Mouse (Mus musculus) hindbrain, embryonic 15.5 days (tissue): ENCODE data around the gene 4930426L09Rik. TPM values are rescaled to one million over a fixed set of nuclear protein-coding genes. Genes with fewer than 3 reads are reported as not detected.
"Not testable (repeated sequence)": the region's sequence is repeated elsewhere in the genome, so short reads cannot be mapped to it uniquely, and the experiment has no call there.

Source experiments
- ATAC-seq: fragments of 200-750 bp; cut with Nextera tagmentation; 2 replicates; pipeline ENCODE4 v1.8.0; 2017; ENCODE audit warnings: low read depth, moderate number of reproducible peaks, moderate TSS enrichment; ENCODE audit not compliant: low FRiP score
- H3K27ac ChIP-seq: fragments of 300-500 bp; sonication (generic); replicated peaks from 2 replicates; pipeline ENCODE4 v1.5.1; 2015; ENCODE audit warnings: mild to moderate bottlenecking, inconsistent platforms
- H3K27me3 ChIP-seq: fragments of 300-500 bp; sonication (generic); 2 replicates; pipeline ENCODE4 v1.6.1; 2015; ENCODE audit warnings: control low read depth, inconsistent platforms
- H3K36me3 ChIP-seq: fragments of 300-500 bp; sonication (generic); 2 replicates; pipeline ENCODE4 v1.6.1; 2015; ENCODE audit warnings: control low read depth, inconsistent platforms
- H3K4me1 ChIP-seq: fragments of 300-500 bp; sonication (generic); replicated peaks from 2 replicates; pipeline ENCODE4 v1.6.1; 2015; ENCODE audit warnings: control low read depth, inconsistent platforms
- H3K4me2 ChIP-seq: fragments of 300-500 bp; sonication (generic); 2 replicates; pipeline ENCODE4 v1.6.1; 2015; ENCODE audit warnings: moderate library complexity, mild to moderate bottlenecking, inconsistent platforms
- H3K4me3 ChIP-seq: fragments of 300-500 bp; sonication (generic); 2 replicates; pipeline ENCODE4 v1.5.1; 2015; ENCODE audit warnings: mild to moderate bottlenecking, inconsistent platforms
- H3K9ac ChIP-seq: fragments of 300-500 bp; sonication (generic); 2 replicates; pipeline ENCODE4 v1.6.1; 2015; ENCODE audit warnings: inconsistent platforms
- H3K9me3 ChIP-seq: fragments of 300-500 bp; sonication (generic); 2 replicates; pipeline ENCODE4 v1.6.1; 2016; ENCODE audit warnings: control low read depth, inconsistent platforms
- WGBS: fragments of 180-500 bp; shearing (Covaris S2); methylation state at CpG from one replicate; pipeline ENCODE4 v1.1.7; 2015; 5-methylcytosine and 5-hydroxymethylcytosine counted together
- polyA plus RNA-seq: library from polyadenylated mRNA; unstranded; fragments of >200 nt; fragmentation: Nextera tagmentation; extraction: Ambion mirVana; gene quantifications from 2 replicates; pipeline ENCODE4 v1.2.1, GENCODE M21; 2015

The 4930426L09Rik gene
- polyA plus RNA-seq, 1 experiment from 2014 or later, result 0.34 TPM

DNA sequence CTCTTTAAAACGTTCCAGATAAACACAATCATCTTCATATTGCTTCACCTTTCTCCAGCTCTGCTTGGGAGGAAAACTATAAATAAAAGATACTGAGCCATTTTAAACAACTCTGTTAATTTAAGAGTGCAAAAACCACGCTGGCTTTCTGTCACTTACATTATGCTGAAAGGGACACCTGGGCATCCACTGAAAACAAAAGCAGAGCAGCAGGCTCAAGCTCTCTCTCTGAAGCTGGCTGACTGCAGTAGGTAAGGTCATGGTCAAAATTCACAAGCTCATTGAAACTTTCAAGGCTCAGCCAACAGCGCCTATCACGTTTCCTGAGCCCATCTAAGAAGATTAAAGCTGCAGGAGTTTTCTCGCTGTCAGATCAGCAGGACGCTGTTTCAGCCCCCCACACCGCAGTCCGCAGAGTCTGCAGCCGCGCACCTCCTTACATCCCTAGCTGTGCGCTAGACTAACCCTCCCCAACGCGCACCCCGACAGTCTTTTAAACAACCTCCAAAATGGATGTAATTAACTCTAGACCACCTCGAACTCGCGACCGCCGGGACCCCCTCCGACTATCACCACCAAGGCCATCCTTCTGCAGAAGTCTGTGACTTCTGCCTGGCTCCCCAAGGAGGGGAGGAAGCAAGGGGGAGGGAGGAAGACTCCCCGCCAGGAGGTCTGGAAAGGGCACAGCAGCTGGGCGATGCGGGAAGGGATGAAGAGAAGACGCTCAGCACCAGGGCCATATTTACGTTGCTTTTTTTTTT lies 1.5 kb upstream of the 4930426L09Rik start:
- WGBS, result 0% methylated on average over 25 of the region's 25 CpGs
- no peaks in the 10 kb centered on the region for H3K27me3 ChIP-seq
- H3K27ac ChIP-seq, result no peak overlapping the region
- H3K9me3 ChIP-seq, result no peaks in the 10 kb centered on the region
- no peak for ATAC-seq
- peaks cover 14% of the 10 kb centered on the region for H3K4me1 ChIP-seq
- H3K4me3 ChIP-seq, result peak overlapping the region; percentile 79
- peak overlapping the region; percentile 97 for H3K4me2 ChIP-seq
- H3K36me3 ChIP-seq, result no peaks in the 10 kb centered on the region
- H3K9ac ChIP-seq, result peak overlapping the region; percentile 57

DNA sequence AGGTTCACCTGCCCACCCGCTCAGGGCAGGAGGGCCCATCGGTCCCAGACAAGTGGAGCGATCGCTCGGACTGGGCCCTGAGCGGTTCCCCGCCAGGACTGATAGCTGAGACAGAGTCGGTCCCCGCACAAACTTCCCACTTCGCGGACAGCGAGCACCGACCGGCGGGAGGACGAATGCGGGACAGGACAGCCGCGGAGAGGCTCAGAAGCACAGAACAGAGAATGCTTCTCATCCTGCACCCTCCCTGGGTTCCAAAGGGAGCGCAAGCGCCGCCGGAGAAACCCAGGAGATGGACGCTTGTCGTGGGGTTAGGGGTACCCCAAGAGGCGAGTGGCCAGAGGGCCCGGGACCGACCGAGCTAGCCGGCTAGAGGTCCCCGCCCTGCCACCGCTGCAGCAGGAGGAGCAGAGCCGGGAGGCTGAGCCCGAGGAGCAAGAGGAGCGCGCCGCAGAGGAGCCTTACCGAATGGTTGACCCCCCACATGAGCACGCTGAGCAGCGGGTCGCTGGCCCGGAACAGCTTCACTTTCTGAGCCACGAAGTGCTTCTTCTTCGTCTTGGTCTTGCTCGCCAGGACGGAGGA lies 664 bp upstream of the 4930426L09Rik start:
- Histone ChIP-seq H3K36me3 (no peaks in the 10 kb centered on the region), H3K27me3 (no peaks in the 10 kb centered on the region), H3K9me3 (no peaks in the 10 kb centered on the region), H3K27ac (peak overlapping the region; percentile 88), H3K4me1 (peaks cover 14% of the 10 kb centered on the region), H3K4me2 (peak overlapping the region; percentile 97), H3K9ac (peak overlapping the region; percentile 57), H3K4me3 (peak overlapping the region; percentile 79)
- under 1% methylated on average over 43 of the region's 46 CpGs for WGBS
- ATAC-seq, result peak; percentile 77

- 92% methylated on average over 2 of the region's 2 CpGs for WGBS
- Histone ChIP-seq H3K9ac (no peak overlapping the region), H3K9me3 (no peaks in the 10 kb centered on the region), H3K36me3 (no peaks in the 10 kb centered on the region), H3K4me3 (no peak overlapping the region), H3K4me1 (peaks cover 14% of the 10 kb centered on the region), H3K4me2 (no peak overlapping the region), H3K27me3 (no peaks in the 10 kb centered on the region), H3K27ac (no peak overlapping the region)
- ATAC-seq, result no peak
These were observed 1.3 kb downstream of the 4930426L09Rik start for GRCm38 (mm10) chr2:18999395-18999794.

DNA sequence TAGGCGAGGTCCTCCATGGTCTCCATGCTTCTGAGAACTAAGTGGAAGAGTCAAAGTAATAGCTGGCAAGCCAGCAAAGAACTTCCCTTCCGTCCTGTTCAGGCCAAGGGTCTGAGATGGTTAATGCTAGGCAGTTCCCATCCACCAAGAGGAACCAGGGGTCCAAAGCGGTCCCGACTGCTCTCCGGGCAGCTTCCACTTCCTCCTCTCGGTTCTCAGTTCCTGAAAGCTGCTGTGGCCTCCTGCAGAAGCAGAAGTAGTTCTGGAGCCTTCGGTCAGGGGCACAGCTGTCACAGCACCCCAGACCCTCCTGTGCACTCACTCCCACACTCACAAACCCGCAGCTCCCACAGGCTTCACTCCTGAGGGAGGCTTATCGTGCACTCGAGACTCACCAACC lies 6.7 kb downstream of the 4930426L09Rik start:
- H3K4me3 ChIP-seq, result no peak overlapping the region
- ATAC-seq, result no peak
- WGBS, result 78% methylated on average over 10 of the region's 10 CpGs
- no peaks in the 10 kb centered on the region for H3K27me3 ChIP-seq
- H3K9me3 ChIP-seq, result no peaks in the 10 kb centered on the region
- no peak overlapping the region for H3K9ac ChIP-seq
- no peak overlapping the region for H3K27ac ChIP-seq
- H3K4me2 ChIP-seq, result no peak overlapping the region
- no peaks in the 10 kb centered on the region for H3K36me3 ChIP-seq
- H3K4me1 ChIP-seq, result no peaks in the 10 kb centered on the region

GRCm38 (mm10) chr2:19006124-19006523 lies 8.0 kb downstream of the 4930426L09Rik start:
- Histone ChIP-seq H3K4me2 (no peak overlapping the region), H3K36me3 (no peaks in the 10 kb centered on the region), H3K27ac (no peak overlapping the region), H3K27me3 (no peaks in the 10 kb centered on the region), H3K9me3 (no peaks in the 10 kb centered on the region), H3K9ac (no peak overlapping the region), H3K4me3 (no peak overlapping the region), H3K4me1 (no peaks in the 10 kb centered on the region)
- no peak for ATAC-seq
- WGBS, result 79% methylated on average over 7 of the region's 7 CpGs

DNA sequence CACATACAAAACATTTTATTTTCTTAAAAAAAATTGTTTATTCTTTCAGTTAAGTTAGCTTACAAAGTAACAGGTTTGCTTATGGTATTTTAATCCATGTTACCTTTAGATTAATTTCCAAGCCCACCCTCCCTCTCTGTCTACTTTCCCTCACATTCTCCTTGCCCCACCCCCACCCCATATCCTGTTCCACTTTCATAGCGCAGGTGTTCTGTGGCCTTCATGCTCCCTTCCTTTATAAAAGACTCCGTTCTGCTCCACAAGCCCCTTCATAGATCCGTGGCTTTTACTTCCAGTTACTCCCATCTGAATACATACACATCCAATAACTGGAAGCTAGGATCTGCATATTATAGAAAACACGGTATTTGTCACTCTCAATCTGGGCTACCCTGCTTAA lies 9.4 kb downstream of the 4930426L09Rik start:
- Histone ChIP-seq H3K9me3 (no peaks in the 10 kb centered on the region), H3K4me2 (no peak overlapping the region), H3K9ac (no peak overlapping the region), H3K27ac (no peak overlapping the region), H3K4me3 (no peak overlapping the region), H3K4me1 (no peaks in the 10 kb centered on the region), H3K36me3 (no peaks in the 10 kb centered on the region), H3K27me3 (no peaks in the 10 kb centered on the region)
- 85% methylated on average over 4 of the region's 4 CpGs for WGBS
- ATAC-seq, result no peak

DNA sequence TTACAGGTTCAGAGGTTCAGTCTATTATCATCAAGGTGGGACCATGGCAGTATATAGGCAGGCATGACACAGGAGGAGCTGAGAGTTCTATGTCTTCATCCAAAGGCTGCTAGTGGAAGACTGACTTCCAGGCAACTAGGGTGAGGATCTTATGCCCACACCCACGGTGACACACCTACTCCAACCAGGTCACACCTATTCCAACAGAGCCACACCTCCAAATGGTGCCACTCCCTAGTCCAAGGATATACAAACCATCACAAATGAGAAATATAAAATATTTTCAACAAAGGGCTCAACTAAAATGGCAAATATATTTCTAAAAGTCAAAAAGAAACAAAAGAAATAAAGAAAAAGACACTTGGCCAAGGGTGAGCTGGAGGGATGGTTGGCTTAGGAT lies 12.4 kb downstream of the 4930426L09Rik start:
- WGBS, result 72% methylated on average over 1 of the region's 1 CpGs
- not testable (repeated sequence) for H3K4me3 ChIP-seq, H3K9me3 ChIP-seq, H3K4me1 ChIP-seq, H3K27ac ChIP-seq, H3K4me2 ChIP-seq, H3K36me3 ChIP-seq, ATAC-seq, H3K9ac ChIP-seq, H3K27me3 ChIP-seq

DNA sequence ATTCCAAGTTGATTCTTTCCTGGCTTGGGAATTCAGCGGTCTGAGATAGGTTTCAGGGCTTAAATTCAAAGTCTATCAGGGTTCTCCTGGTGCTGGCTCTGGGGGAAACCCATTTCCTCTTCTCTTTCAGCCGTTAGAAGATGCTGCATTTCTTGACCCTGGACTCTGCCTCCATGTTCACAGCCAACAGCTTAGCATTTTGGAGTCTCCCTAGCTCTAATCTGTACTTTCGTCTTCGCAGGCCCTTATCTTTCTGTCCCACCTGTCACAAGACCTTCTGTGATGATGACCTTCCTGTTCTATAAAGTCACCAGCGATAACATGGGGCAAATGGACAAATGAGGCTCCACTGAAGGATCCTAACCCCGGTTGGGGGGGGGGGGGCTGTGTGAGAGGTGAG lies 13.3 kb downstream of the 4930426L09Rik start:
- H3K27ac ChIP-seq, result no peak overlapping the region
- H3K4me3 ChIP-seq, result no peak overlapping the region
- no peaks in the 10 kb centered on the region for H3K9me3 ChIP-seq
- H3K36me3 ChIP-seq, result no peaks in the 10 kb centered on the region
- H3K4me1 ChIP-seq, result no peaks in the 10 kb centered on the region
- no peak overlapping the region for H3K4me2 ChIP-seq
- H3K27me3 ChIP-seq, result no peaks in the 10 kb centered on the region
- WGBS, result 90% methylated on average over 6 of the region's 6 CpGs
- H3K9ac ChIP-seq, result no peak overlapping the region
- no peak for ATAC-seq

GRCm38 (mm10) chr2:19016348-19016747 lies 18.2 kb downstream of the 4930426L09Rik start:
- Histone ChIP-seq H3K4me1 (no peaks in the 10 kb centered on the region), H3K9ac (no peak overlapping the region), H3K27me3 (no peaks in the 10 kb centered on the region), H3K27ac (no peak overlapping the region), H3K9me3 (no peaks in the 10 kb centered on the region), H3K36me3 (no peaks in the 10 kb centered on the region), H3K4me2 (no peak overlapping the region), H3K4me3 (no peak overlapping the region)
- WGBS, result 88% methylated on average over 5 of the region's 5 CpGs
- no peak for ATAC-seq

GRCm38 (mm10) chr2:19016839-19017238 lies 18.7 kb downstream of the 4930426L09Rik start:
- H3K4me3 ChIP-seq, result no peak overlapping the region
- no peak for ATAC-seq
- H3K4me1 ChIP-seq, result no peaks in the 10 kb centered on the region
- no peak overlapping the region for H3K4me2 ChIP-seq
- H3K27me3 ChIP-seq, result no peaks in the 10 kb centered on the region
- 81% methylated on average over 1 of the region's 1 CpGs for WGBS
- no peak overlapping the region for H3K27ac ChIP-seq
- no peaks in the 10 kb centered on the region for H3K36me3 ChIP-seq
- H3K9me3 ChIP-seq, result no peaks in the 10 kb centered on the region
- H3K9ac ChIP-seq, result no peak overlapping the region

DNA sequence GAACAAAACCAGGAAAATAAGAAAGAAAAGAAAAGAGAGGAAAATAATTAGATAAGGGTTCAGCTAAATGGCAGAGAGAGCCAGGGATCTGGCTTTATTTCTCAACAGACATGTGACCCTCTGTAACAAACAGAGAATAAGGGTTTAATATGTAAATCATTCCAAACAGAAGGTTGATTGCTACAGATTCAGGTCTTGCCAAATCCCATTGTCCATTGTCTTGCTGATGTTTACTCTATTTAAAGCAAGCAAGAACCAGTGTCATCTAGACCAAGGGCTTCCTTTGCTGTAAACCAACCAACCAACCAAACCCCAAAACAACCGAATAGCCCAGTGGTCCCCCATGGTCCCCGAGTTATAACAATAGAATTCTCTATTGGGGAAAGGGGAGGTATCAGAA lies 19.9 kb downstream of the 4930426L09Rik start:
- no peaks in the 10 kb centered on the region for H3K27me3 ChIP-seq
- H3K9ac ChIP-seq, result no peak overlapping the region
- H3K4me1 ChIP-seq, result no peaks in the 10 kb centered on the region
- 61% methylated on average over 2 of the region's 2 CpGs for WGBS
- H3K9me3 ChIP-seq, result no peaks in the 10 kb centered on the region
- H3K4me3 ChIP-seq, result no peak overlapping the region
- H3K4me2 ChIP-seq, result no peak overlapping the region
- H3K27ac ChIP-seq, result no peak overlapping the region
- H3K36me3 ChIP-seq, result no peaks in the 10 kb centered on the region
- ATAC-seq, result no peak

DNA sequence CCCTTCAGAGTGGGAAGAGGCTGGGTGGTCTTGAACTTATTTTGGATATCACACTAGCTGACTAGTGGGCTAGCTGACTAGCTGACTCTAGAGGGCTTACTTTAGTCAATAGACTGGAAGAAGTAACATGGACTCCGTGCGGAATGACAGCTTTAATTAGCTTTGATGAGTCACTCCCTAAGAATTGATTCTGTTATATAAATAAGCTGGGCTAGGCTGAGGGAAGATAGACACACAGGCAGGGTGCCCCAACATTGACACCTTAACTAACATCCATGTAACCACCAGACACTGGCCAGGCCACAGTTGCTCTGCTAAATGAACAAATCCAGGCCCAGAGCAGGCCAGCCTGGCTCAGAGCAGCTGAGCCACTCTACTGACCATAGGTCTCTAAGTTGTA lies 26.7 kb downstream of the 4930426L09Rik start:
- Histone ChIP-seq H3K36me3 (no peaks in the 10 kb centered on the region), H3K4me1 (no peaks in the 10 kb centered on the region), H3K4me3 (no peak overlapping the region), H3K4me2 (no peak overlapping the region), H3K27ac (no peak overlapping the region), H3K27me3 (no peaks in the 10 kb centered on the region), H3K9me3 (no peaks in the 10 kb centered on the region), H3K9ac (no peak overlapping the region)
- WGBS, result 79% methylated on average over 2 of the region's 2 CpGs
- ATAC-seq, result no peak

DNA sequence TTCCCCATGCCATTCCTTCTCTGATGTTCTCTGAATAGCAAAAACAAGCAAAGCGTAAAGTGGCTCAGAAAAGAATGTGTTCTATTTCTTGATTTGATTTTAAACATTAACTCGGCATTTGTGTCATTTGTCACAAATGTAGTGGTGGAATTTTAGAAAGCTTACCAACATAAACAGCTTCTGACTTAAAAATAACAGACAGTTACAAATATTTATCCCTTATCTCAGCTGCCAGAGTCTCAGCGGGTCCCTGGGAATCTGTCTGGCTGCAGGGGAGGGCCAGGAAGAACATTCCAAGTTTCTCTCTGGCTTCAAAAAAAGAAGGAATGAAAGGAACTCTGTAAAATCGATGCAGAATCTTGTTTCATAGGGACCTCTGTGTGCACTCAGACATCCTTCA lies 39.3 kb downstream of the 4930426L09Rik start:
- Histone ChIP-seq H3K27me3 (no peaks in the 10 kb centered on the region), H3K36me3 (no peaks in the 10 kb centered on the region), H3K4me1 (no peaks in the 10 kb centered on the region), H3K9ac (no peak overlapping the region), H3K9me3 (no peaks in the 10 kb centered on the region), H3K4me2 (no peak overlapping the region), H3K27ac (no peak overlapping the region), H3K4me3 (no peak overlapping the region)
- ATAC-seq, result no peak
- WGBS, result 81% methylated on average over 4 of the region's 4 CpGs
